Mouse (Mus musculus) left cerebral cortex, adult 11 months (tissue): ENCODE measurements around the gene Bud13.
A peak's percentile ranks its signal among the peaks of the same experiment; 100 is the strongest.

Experiments
- DNase-seq: peaks from one replicate; pipeline ENCODE4 v3.0.0; 2022; ENCODE audit warnings: low spot score

Bud13 gene

DNA sequence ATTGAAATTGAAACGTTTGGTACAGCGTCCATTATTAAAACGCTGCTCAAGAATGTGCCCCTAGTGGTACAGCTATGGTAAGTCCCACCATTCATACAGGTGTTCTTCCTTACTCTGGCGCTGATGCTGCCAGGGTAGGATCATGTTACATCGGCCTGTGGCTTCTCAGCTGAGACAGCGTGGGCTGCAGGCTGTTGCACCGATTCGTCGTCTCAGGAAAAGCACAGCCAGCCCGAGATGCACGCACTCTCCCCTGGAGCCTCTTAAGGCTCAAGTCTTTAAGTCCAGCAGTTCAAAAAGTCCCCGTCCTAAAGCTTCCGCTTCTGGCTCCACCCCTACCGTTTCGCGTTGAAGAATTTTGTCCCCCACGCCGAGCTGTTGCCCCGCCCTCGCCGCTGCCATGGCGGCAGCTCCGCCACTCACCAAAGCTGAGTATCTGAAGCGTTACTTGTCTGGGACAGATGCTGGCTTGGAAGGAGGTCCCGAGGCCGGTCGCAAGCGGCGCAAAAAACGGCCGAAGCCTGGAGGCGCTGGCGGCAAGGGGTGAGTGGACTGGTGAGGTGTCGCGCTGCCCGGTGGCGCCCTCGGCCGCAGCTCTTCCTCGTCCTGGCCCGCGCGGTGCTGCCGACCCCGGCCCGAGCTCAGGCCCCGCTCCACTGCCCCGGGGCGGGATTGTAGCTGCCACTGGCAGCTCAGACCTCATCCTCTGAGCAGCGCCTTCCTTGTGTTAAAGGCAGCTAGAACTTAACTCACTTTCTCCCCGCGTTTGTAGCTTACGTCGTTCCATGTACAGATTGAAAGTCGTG lies at the start of gene Bud13:
TSS of gene Bud13 (plus strand) at position 378 of the 806 bp plus-strand sequence.
- DNase-seq, result peak; percentile 81

- DNase-seq, result no peak
Measured at GRCm38 (mm10) chr9:46235196-46235595, 47.6 kb upstream of the Bud13 start.

- DNase-seq, result no peak
Measured at GRCm38 (mm10) chr9:46235596-46235648, 47.4 kb upstream of the Bud13 start, which contains the start of gene Apoc3. Gene Apoc3, minus strand, starts transcription at chr9:46235636.

DNA sequence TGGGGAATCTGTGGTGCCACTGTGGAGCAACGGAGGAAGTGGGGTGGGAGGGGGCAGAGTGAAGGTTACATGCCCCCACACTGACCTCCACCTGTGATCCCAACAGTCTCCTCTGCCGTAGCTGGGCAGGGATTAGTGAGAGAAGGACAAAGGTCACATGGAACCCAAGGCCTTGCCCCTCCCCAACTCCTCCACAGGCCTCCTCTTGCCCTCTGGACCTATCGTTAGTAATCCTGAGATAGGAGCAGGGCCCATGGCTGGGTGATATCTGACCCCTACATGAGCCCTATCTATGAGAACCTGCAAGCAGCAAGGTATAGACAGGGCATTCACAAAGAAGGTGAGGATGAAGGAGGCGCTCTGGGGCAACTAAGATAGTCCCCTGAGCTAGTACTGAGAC lies 47.2 kb upstream of the Bud13 start:
- no peak for DNase-seq

GRCm38 (mm10) chr9:46238850-46239249 lies 44.0 kb upstream of the Bud13 start:
- no peak for DNase-seq

DNA sequence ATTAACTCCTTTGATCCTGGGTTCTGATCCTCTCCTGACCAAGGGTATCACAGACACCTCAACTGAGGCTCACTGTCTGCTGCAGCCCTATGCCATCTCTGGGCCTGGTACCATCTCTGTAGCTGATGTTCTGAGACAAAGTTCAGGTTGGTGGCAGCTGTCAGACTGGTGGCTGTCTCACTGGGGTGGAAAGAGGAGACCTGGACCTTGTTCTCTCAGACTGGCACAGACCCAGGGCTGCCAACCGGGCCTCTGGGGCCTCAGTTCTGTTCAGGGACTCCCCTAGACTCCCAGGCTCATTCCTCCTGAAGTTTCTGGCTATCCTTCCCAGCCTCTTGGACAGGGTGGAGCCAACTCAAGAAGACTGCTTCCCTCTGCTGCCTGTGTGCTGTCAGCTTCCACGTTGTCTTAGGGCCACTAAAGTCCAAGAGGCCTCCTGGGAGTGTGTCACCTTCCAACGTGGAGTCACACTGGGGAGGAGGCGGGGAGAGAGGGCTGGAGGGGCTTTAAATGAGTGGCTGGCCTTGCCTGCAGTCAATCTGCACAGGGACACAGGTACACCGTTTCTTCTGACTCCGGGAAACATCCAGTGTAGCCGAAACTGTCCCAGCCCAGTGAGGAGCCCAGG lies 42.2 kb upstream of the Bud13 start, which contains the start of gene Apoa4:
TSS of gene Apoa4 (plus strand) at position 171 of the 628 bp plus-strand sequence.
- no peak for DNase-seq

GRCm38 (mm10) chr9:46241818-46242217 lies 41.0 kb upstream of the Bud13 start:
- DNase-seq, result no peak

DNA sequence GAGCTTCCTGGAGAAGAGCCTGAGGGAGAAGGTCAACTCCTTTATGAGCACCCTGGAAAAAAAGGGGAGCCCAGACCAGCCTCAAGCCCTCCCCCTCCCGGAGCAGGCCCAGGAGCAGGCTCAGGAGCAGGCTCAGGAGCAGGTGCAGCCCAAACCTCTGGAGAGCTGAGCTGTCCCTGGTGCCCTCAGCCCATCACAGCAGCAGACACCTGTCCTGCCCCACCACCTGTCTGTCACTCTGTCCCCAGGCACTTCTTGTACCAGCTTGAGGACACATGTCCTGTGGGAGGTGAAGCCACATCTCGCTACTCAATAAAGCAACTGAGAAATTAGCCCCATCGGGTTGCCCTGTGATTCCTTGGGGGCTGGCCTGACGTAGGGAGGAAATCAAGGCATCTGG lies 39.7 kb upstream of the Bud13 start:
- no peak for DNase-seq

- DNase-seq, result no peak
Measured at GRCm38 (mm10) chr9:46243584-46243983, 39.2 kb upstream of the Bud13 start.

GRCm38 (mm10) chr9:46246752-46247324 lies 36.0 kb upstream of the Bud13 start:
- peak; percentile 55 for DNase-seq

DNA sequence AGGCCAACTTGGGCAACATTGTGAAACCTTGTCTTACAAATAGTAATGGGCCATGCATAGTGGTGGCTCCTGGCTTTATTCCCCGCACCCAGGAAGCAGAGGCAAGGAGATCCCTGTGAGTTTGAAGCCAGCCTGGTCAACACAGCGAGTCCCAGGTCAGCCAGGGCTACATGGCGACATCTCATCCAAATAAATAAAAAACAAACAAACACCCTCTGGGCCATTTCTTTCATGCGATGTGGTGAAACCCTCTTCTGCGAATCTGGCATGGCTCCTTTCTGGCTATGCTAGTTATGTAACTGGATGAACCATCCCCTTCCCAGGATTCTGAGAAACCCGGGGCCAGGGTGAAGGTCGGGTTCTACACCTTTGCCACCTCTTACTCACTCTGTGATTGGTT lies 26.6 kb upstream of the Bud13 start:
- DNase-seq, result no peak

DNA sequence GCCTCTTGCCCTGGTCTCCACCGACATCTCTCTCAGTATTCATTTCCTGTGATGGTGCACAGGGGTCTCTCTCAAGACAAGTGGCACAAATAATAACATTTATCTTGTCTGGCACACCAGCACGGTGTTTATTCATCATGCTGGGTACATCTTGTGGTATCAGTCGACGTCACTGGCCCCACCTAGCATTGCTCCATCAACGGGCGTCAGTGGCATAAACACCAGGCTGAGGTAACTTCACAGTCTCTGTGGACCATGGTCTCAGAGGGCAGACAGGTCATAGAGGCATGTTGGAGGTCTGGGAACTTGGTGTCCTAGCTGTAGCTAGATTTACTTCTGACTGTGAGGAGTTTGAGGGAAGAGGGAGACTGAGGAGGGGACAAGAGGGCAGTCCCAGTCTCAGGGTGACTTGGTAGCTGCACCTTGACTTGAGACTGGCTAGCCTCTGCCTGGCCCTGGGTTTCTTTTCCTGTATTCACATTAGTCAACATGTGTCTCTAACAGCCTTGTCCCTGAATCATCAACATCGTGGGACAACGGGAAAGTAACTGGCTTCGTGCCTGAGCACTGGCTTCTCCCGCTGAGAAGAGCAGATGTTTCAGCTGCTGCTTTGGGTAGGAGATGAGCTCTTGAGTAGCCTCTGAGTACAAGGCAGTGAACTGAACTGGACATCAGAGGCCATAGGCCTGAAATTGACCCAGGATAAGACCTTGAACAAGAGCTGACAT lies 26.0 kb upstream of the Bud13 start:
- no peak for DNase-seq

GRCm38 (mm10) chr9:46257546-46257945 lies 25.3 kb upstream of the Bud13 start:
- DNase-seq, result no peak

DNA sequence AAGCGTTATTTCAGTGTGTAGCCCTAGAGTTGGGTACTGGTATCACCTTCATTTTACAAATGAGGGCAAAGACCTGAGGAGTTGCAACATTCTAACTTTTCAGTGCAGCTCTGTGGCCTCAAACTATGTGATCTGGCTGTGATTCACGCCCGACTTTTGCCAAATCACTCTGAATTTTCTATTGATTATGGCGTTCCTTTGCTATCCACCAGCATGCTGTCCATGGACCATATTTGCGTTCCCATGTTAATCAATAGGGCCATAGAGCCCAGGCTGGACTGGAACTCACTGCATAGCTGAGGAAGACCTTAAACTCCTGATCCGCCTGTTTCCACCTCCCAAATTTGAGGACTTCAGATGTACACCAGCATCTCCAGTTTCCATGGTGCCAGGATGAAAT lies 23.7 kb upstream of the Bud13 start:
- DNase-seq, result no peak

GRCm38 (mm10) chr9:46261131-46261530 lies 21.7 kb upstream of the Bud13 start:
- DNase-seq, result no peak

DNA sequence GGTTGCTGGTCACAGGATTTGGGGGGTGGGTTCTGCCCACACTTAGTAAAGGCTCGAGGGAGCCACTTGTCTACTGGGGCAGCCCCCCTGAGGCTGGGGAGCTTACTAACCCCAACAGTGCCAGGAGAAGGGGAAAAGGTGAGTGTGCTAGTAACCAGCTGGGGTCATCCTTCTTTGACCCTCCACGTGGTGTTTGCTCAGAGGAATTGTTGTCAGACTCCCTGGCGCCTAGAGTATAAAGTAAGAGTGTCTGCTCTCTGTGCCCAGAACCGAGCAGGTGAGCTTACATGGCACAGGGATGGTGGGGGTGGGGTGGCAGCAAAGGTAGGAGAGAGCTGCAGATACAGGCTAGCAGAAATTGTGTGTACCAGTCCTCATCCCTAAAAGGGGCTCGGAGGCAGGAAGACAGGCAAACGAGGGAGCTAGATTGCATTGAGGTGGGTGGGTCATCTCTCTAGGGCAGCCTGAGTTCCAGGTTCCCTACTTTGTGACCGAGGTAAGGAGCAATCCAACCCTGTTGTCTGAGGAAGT lies 14.4 kb upstream of the Bud13 start, which contains the start of gene Apoa5:
TSS of gene Apoa5 (plus strand) at position 291 of the 531 bp plus-strand sequence.
- no peak for DNase-seq

GRCm38 (mm10) chr9:46269125-46269524 lies 13.7 kb upstream of the Bud13 start:
- no peak for DNase-seq

DNA sequence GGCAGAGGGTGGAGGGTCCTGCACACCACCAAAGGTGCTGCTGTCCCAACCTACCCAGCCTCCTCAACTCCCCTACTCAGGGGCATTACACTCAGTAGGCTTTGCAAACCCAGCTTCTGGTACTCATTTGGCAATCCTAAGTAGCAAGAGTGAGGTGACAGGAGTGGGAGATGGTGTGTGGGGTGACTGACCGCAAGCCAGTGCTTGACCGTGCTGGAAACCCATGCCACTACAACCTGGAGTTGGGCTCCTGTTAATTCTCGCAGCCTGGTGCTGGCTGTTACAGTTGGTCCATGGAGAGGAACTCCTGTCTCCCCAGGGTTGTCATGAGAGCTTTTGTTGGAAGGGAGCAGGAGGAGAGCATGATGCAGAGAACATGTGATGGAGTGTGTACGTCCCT lies 12.0 kb upstream of the Bud13 start:
- DNase-seq, result no peak

DNA sequence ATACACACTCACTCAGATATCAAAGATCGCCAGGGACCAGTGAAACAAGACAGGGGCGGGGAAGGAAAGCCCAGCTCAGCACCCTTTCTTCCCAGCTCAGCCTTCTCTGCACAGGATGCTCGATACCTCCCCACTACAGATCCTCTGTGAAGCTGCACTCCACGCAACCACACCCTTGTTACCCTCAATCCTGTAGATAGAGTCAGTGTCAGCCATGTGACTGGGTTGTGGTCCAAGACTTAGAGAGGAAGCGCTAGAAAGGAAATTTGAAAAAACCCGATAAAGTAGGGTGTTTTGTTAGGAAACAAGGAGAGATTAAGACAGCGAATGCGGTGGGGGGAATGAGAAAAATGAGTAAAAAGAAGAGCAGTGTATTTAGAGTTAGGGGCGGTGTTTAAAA lies 10.7 kb upstream of the Bud13 start:
- DNase-seq, result no peak

- peak; percentile 80 for DNase-seq
Measured at GRCm38 (mm10) chr9:46272677-46273454, 9.9 kb upstream of the Bud13 start, which contains the start of gene Zpr1. Gene Zpr1, plus strand, starts transcription at chr9:46273064.

- DNase-seq, result no peak
Measured at GRCm38 (mm10) chr9:46274494-46274893, 8.3 kb upstream of the Bud13 start.

DNA sequence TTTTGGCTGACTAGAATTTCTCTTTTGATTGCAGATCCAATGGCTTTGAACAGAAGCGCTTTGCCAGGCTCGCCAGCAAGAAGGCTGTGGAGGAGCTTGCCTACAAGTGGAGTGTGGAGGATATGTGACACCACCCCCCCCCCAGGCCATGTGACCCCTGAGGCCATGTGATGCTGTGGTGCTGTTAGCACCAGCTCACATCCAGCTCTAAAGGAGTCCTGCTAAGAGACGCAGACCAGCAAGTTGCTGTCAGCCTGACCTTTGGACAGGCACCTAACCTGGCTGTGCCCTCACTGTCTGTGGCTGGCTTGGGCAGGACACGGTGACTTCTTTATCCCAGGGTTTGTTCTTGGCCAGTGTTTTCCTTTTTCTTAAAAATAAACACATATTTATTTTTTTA lies 15.6 kb downstream of the Bud13 start:
- DNase-seq, result no peak
